Mouse (Mus musculus) limb, embryonic 12.5 days (tissue): Measurements from ENCODE around the gene Hsbp1. TPM values are rescaled to one million over a fixed set of nuclear protein-coding genes. Genes with fewer than 3 reads are reported as not detected.
"Not testable (repeated sequence)": the region's sequence is repeated elsewhere in the genome, so short reads cannot be mapped to it uniquely, and the experiment has no call there.

Experiments used
- ATAC-seq: fragments of 200-750 bp; cut with Nextera tagmentation; 2 replicates; pipeline ENCODE4 v1.8.0; 2017; ENCODE audit warnings: low read depth, moderate TSS enrichment; ENCODE audit not compliant: insufficient number of reproducible peaks, insufficient read depth, low FRiP score, low TSS enrichment
- H3K27ac ChIP-seq: fragments of 300-500 bp; sonication (generic); 2 replicates; pipeline ENCODE4 v1.5.1; 2016; ENCODE audit warnings: mild to moderate bottlenecking, moderate library complexity
- H3K27me3 ChIP-seq: fragments of 300-500 bp; sonication (generic); 2 replicates; pipeline ENCODE4 v1.6.1; 2016; ENCODE audit warnings: mild to moderate bottlenecking, moderate library complexity
- H3K36me3 ChIP-seq: fragments of 300-500 bp; sonication (generic); 2 replicates; pipeline ENCODE4 v1.6.1; 2016; ENCODE audit warnings: mild to moderate bottlenecking, moderate library complexity
- H3K4me1 ChIP-seq: fragments of 300-500 bp; sonication (generic); replicated peaks from 2 replicates; pipeline ENCODE4 v1.6.1; 2016
- H3K4me2 ChIP-seq: fragments of 300-500 bp; sonication (generic); 2 replicates; pipeline ENCODE4 v1.6.1; 2016; ENCODE audit warnings: mild to moderate bottlenecking, moderate library complexity
- H3K4me3 ChIP-seq: fragments of 300-500 bp; sonication (generic); replicated peaks from 2 replicates; pipeline ENCODE4 v1.5.1; 2016; ENCODE audit warnings: mild to moderate bottlenecking
- H3K9ac ChIP-seq: fragments of 300-500 bp; sonication (generic); replicated peaks from 2 replicates; pipeline ENCODE4 v1.6.1; 2016; ENCODE audit warnings: mild to moderate bottlenecking, moderate library complexity
- H3K9me3 ChIP-seq: fragments of 300-500 bp; sonication (generic); 2 replicates; pipeline ENCODE4 v1.6.1; 2016; ENCODE audit warnings: mild to moderate bottlenecking, moderate library complexity
- WGBS: fragments of 180-500 bp; shearing (Covaris S2); methylation state at CpG from one replicate; pipeline ENCODE4 v1.1.7; 2016; 5-methylcytosine and 5-hydroxymethylcytosine counted together
- polyA plus RNA-seq: library from polyadenylated mRNA; unstranded; fragments of >200 nt; fragmentation: Nextera tagmentation; extraction: Ambion mirVana; gene quantifications from 2 replicates; pipeline ENCODE4 v1.2.1, GENCODE M21; 2016

Gene Hsbp1
- polyA plus RNA-seq, 1 experiment from 2014 or later: 293 TPM

GRCm38 (mm10) chr8:119351647-119352046, 7.4 kb downstream of the Hsbp1 start:
- 93% methylated on average over 19 of the region's 19 CpGs for WGBS
- Histone ChIP-seq H3K9me3 (no peaks in the 10 kb centered on the region), H3K4me1 (no peaks in the 10 kb centered on the region), H3K4me2 (no peak overlapping the region), H3K27ac (no peak overlapping the region), H3K36me3 (peaks cover 47% of the 10 kb centered on the region), H3K27me3 (no peaks in the 10 kb centered on the region), H3K4me3 (no peak overlapping the region), H3K9ac (no peak overlapping the region)
- no peak for ATAC-seq

GRCm38 (mm10) chr8:119352977-119353658, 8.8 kb downstream of the Hsbp1 start:
- no peaks in the 10 kb centered on the region; the same call in 1 of the 2 replicates for H3K4me1 ChIP-seq
- H3K27ac ChIP-seq: no peak overlapping the region
- 83% methylated on average over 10 of the region's 10 CpGs for WGBS
- no peak overlapping the region for H3K4me3 ChIP-seq
- no peak overlapping the region for H3K9ac ChIP-seq
- H3K4me2 ChIP-seq: no peak overlapping the region
- ATAC-seq: no peak
- peaks cover 33% of the 10 kb centered on the region for H3K36me3 ChIP-seq
- no peaks in the 10 kb centered on the region for H3K9me3 ChIP-seq
- H3K27me3 ChIP-seq: no peaks in the 10 kb centered on the region

GRCm38 (mm10) chr8:119353659-119354023, 9.4 kb downstream of the Hsbp1 start:
- no peaks in the 10 kb centered on the region; the same call in 1 of the 2 replicates for H3K4me1 ChIP-seq
- no peak overlapping the region for H3K4me3 ChIP-seq
- no peak for ATAC-seq
- H3K9me3 ChIP-seq: no peaks in the 10 kb centered on the region
- 88% methylated on average over 6 of the region's 6 CpGs for WGBS
- H3K36me3 ChIP-seq: peaks cover 28% of the 10 kb centered on the region
- no peak overlapping the region for H3K4me2 ChIP-seq
- no peaks in the 10 kb centered on the region for H3K27me3 ChIP-seq
- no peak overlapping the region for H3K9ac ChIP-seq
- no peak overlapping the region for H3K27ac ChIP-seq

GRCm38 (mm10) chr8:119356631-119357030, 12.3 kb downstream of the Hsbp1 start:
- H3K36me3 ChIP-seq, ATAC-seq, H3K27me3 ChIP-seq, H3K9me3 ChIP-seq, H3K4me3 ChIP-seq, H3K9ac ChIP-seq, H3K27ac ChIP-seq, H3K4me2 ChIP-seq, H3K4me1 ChIP-seq: not testable (repeated sequence)
- WGBS: 65% methylated on average over 5 of the region's 5 CpGs

DNA sequence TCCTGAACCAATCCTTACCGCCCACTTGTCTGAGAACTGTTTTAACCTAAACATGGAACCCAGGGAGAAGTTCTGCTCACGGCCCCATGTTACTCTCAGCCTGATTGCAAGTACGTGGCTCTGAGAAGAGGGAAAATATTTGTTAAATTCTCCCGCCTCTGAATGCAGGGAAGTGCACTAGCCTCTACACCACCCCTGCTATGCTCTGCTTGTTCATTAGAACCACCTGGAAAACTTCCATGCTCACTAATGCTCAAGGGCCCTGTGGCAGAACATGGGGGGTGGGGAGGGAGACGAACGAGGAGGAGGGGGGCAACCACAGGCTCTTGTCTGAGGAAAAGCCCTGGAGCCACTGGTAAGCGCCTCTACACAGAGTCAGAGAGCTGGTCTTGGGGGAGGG, 13.9 kb downstream of the Hsbp1 start:
- peak; percentile 50; the same call in 1 of the 2 replicates for ATAC-seq
- no peaks in the 10 kb centered on the region for H3K36me3 ChIP-seq
- no peak overlapping the region for H3K4me2 ChIP-seq
- H3K9me3 ChIP-seq: no peaks in the 10 kb centered on the region
- H3K4me3 ChIP-seq: no peak overlapping the region
- H3K27ac ChIP-seq: peak overlapping the region; percentile 17; the same call in 1 of the 2 replicates
- H3K9ac ChIP-seq: no peak overlapping the region
- H3K27me3 ChIP-seq: no peaks in the 10 kb centered on the region; the same call in 1 of the 2 replicates
- H3K4me1 ChIP-seq: no peaks in the 10 kb centered on the region; the same call in 1 of the 2 replicates
- 41% methylated on average over 7 of the region's 7 CpGs for WGBS

GRCm38 (mm10) chr8:119358836-119359235, 14.5 kb downstream of the Hsbp1 start:
- no peaks in the 10 kb centered on the region; the same call in 1 of the 2 replicates for H3K27me3 ChIP-seq
- no peak overlapping the region for H3K4me2 ChIP-seq
- H3K27ac ChIP-seq: no peak overlapping the region
- H3K36me3 ChIP-seq: no peaks in the 10 kb centered on the region
- H3K9ac ChIP-seq: no peak overlapping the region
- WGBS: 40% methylated on average over 14 of the region's 14 CpGs
- no peaks in the 10 kb centered on the region for H3K9me3 ChIP-seq
- ATAC-seq: no peak
- H3K4me1 ChIP-seq: no peaks in the 10 kb centered on the region; the same call in 1 of the 2 replicates
- H3K4me3 ChIP-seq: no peak overlapping the region

- Histone ChIP-seq H3K9me3 (no peaks in the 10 kb centered on the region), H3K4me1 (no peaks in the 10 kb centered on the region; the same call in 1 of the 2 replicates), H3K27ac (no peak overlapping the region), H3K36me3 (no peaks in the 10 kb centered on the region), H3K9ac (no peak overlapping the region), H3K4me2 (no peak overlapping the region), H3K4me3 (no peak overlapping the region), H3K27me3 (no peaks in the 10 kb centered on the region; the same call in 1 of the 2 replicates)
- ATAC-seq: no peak
- WGBS: 75% methylated on average over 8 of the region's 8 CpGs
Measured at GRCm38 (mm10) chr8:119360686-119361295, 16.5 kb downstream of the Hsbp1 start.

- H3K4me3 ChIP-seq, H3K27ac ChIP-seq, H3K27me3 ChIP-seq, H3K4me1 ChIP-seq, H3K9ac ChIP-seq, H3K36me3 ChIP-seq, ATAC-seq, H3K9me3 ChIP-seq, H3K4me2 ChIP-seq: not testable (repeated sequence)
- WGBS: 89% methylated on average over 9 of the region's 9 CpGs
Measured at GRCm38 (mm10) chr8:119374716-119375115, 30.4 kb downstream of the Hsbp1 start.

GRCm38 (mm10) chr8:119378476-119378875, 34.2 kb downstream of the Hsbp1 start:
- Histone ChIP-seq H3K4me2 (no peak overlapping the region), H3K4me3 (no peak overlapping the region), H3K36me3 (no peaks in the 10 kb centered on the region), H3K27me3 (peaks cover 6% of the 10 kb centered on the region), H3K27ac (no peak overlapping the region), H3K9me3 (0 out of 2 replicates have a peak, but pooled peaks cover 2% of the 10 kb centered on the region), H3K4me1 (no peaks in the 10 kb centered on the region), H3K9ac (no peak overlapping the region)
- 73% methylated on average over 7 of the region's 7 CpGs for WGBS
- ATAC-seq: no peak

GRCm38 (mm10) chr8:119380619-119381018, 36.3 kb downstream of the Hsbp1 start:
- ATAC-seq: no peak
- H3K4me2 ChIP-seq: no peak overlapping the region
- no peak overlapping the region for H3K4me3 ChIP-seq
- no peak overlapping the region for H3K27ac ChIP-seq
- H3K9ac ChIP-seq: no peak overlapping the region
- H3K9me3 ChIP-seq: 0 out of 2 replicates have a peak, but pooled peaks cover 2% of the 10 kb centered on the region
- H3K36me3 ChIP-seq: no peaks in the 10 kb centered on the region
- WGBS: 40% methylated on average over 4 of the region's 4 CpGs
- no peaks in the 10 kb centered on the region for H3K4me1 ChIP-seq
- peaks cover 22% of the 10 kb centered on the region for H3K27me3 ChIP-seq

DNA sequence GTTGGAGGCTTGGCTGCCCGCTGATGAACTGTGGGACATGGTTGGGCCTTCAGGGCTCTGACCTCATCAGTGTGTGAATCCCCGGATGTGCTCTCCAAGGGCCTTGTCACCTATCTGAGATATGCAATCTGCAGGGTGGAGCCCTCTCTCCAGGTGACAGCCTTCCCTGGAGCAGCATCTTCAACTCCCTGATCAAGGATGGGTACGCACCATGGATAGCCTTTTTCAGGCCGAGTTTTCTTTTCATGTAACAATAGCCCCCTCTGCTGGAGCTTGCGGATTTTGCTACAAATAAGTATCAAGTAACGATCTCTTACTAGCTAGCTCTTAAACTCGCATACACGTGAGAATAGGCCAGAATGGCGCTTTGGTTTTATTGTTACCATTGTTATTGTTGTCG, 40.2 kb downstream of the Hsbp1 start:
- ATAC-seq: no peak
- Histone ChIP-seq H3K27ac (no peak overlapping the region), H3K4me2 (no peak overlapping the region), H3K4me1 (no peaks in the 10 kb centered on the region), H3K36me3 (no peaks in the 10 kb centered on the region), H3K9me3 (0 out of 2 replicates have a peak, but pooled peaks cover 2% of the 10 kb centered on the region), H3K27me3 (peaks cover 54% of the 10 kb centered on the region), H3K4me3 (no peak overlapping the region), H3K9ac (no peak overlapping the region)
- WGBS: 23% methylated on average over 10 of the region's 10 CpGs
